29 mouse cellular contexts compared by ENCODE assay signal in the genomic region with DNA sequence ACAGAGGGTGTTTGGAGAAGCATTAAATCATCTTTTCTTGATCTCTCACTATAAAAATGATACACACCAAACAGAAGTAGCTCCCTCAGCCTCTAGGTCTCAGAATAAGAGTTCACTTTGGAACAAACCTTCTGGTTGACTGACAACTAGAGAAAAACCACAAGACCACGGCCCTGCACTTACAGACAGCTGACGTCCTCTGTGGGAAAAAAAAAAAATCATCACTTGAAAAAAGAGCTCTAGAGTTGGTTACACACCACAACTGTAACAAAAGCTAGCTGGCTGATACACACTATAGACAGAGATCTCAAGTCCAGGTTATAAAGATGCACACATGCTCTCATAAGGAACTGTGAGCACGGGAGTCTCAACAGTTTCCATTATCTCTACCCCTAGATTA. TPM values are rescaled to one million over a fixed set of nuclear protein-coding genes. Genes with fewer than 3 reads are reported as not detected.
DNase-seq lines count a peak whose midpoint lies in the region; ATAC-seq lines count a peak whose summit lies in the region.
"Had no signal": no experiment of that assay in that cellular context is flagged by ENCODE, and none has a peak within 500 bp of the region (broad histone marks: within the 10 kb centered on the region; RNA-seq: fewer than 3 reads in every experiment).

No protein-coding gene starts in this region.

- peak; percentile 53 to 54 for DNase-seq in spleen, postnatal 36 days (ENCODE audit: low spot score in 2 of 2)
- DNase-seq in spleen, adult 12 weeks (ENCODE audit: low spot score) = no peak
- DNase-seq in naive thymus-derived CD4-positive, alpha-beta T cell, adult 2 months (ENCODE audit: low read depth) = peak; percentile 86
- no peak for DNase-seq in retina, postnatal 1 day
- DNase-seq in adrenal gland, adult 18-20 months (ENCODE audit: low spot score in 2 of 2) = no peak
- DNase-seq in left cerebral cortex, adult 11 months (ENCODE audit: low spot score) = no peak
- DNase-seq: adrenal gland, adult 2 months; B cell, adult 2 months; cerebellum, adult 9-11 months; kidney, adult 11 months; lung, embryonic 14.5 days; right cerebral cortex, postnatal 25 days had no signal

- ATAC-seq in CD4-positive, CD25-positive, alpha-beta regulatory T cell, adult 4 months = peak; percentile 88
- ATAC-seq in granulocyte monocyte progenitor cell, adult 5-6 weeks (replicated peaks; ENCODE audit: poor library complexity, severe bottlenecking) = 0 out of 2 replicates have a peak, but pooled peaks have one; percentile 13
- ATAC-seq: forebrain, embryonic 15.5 days; hindbrain, embryonic 16.5 days; liver, embryonic 12.5 days had no signal

RNA-seq across cellular contexts. Expression of a gene that starts 9.3 kb away (rescaled TPM):
- polyA plus RNA-seq in CD4-positive, CD25-positive, alpha-beta regulatory T cell, adult 4 months (2017; shearing (Covaris generic)) = 10 to 100 TPM; 19.3 to 28.4 TPM
- 37.2 and 49.6 TPM in 2 replicates for total RNA-seq in granulocyte monocyte progenitor cell, adult 5-6 weeks (2014; fragmentation: Nextera tagmentation)
- total RNA-seq in granulocyte monocyte progenitor cell, adult 5-6 weeks (2017) = 72.8 and 82.4 TPM in 2 replicates
- total RNA-seq in adrenal gland, adult 18-20 months (2021) = 1 to 10 TPM; 9.4 to 9.8 TPM

RNA-seq across cellular contexts. Expression of a gene that starts 56.8 kb away (rescaled TPM):
- polyA plus RNA-seq in CD4-positive, CD25-positive, alpha-beta regulatory T cell, adult 4 months (2017; shearing (Covaris generic)) = not detected
- not detected in 2 replicates for total RNA-seq in granulocyte monocyte progenitor cell, adult 5-6 weeks (2014; fragmentation: Nextera tagmentation)
- not detected in 2 replicates for total RNA-seq in granulocyte monocyte progenitor cell, adult 5-6 weeks (2017)
- total RNA-seq in adrenal gland, adult 18-20 months (2021) = not detected
- total RNA-seq: adrenal gland, adult 2 months; G1E; gastrocnemius, adult 18-20 months; gastrocnemius, postnatal 4 days; heart, postnatal 25 days; layer of hippocampus, postnatal 10 days had no signal
- polyA plus RNA-seq: adrenal gland, adult 2 months; embryonic facial prominence, embryonic 13.5 days; forebrain, embryonic 15.5 days; G1E; heart, embryonic 13.5 days; hindbrain, embryonic 16.5 days; kidney, embryonic 16.5 days; large intestine, adult 2 months; limb, embryonic 12.5 days; liver, embryonic 12.5 days; lung, embryonic 14.5 days; midbrain, embryonic 12.5 days; neural tube, embryonic 15.5 days had no signal

Comparison
In these comparisons a context has a peak if more than half of its experiments do, and no peak if none do; other contexts are left out.
1. DNase-seq: peak in spleen, postnatal 36 days (2 of 2) and naive thymus-derived CD4-positive, alpha-beta T cell, adult 2 months (single experiment); none in spleen, adult 12 weeks (single experiment), retina, postnatal 1 day (single experiment), adrenal gland, adult 18-20 months (0 of 2) and left cerebral cortex, adult 11 months (single experiment).